Mouse (Mus musculus): ENCODE measurements around the gene Zfc3h1. TPM values are rescaled to one million over a fixed set of nuclear protein-coding genes. Genes with fewer than 3 reads are reported as not detected.

Zfc3h1 gene
- polyA plus RNA-seq, 1 experiment, result 5.3 TPM

GRCm38 (mm10) chr10:115383644-115384220 is 1.0 kb upstream of the Zfc3h1 start:
- H3K4me1 ChIP-seq (ENCODE audit: control insufficient read depth, insufficient read depth, insufficient read length, low read length), result peaks cover 5% of the 10 kb centered on the region
- H3K36me3 ChIP-seq (ENCODE audit: control insufficient read depth, insufficient read depth, low read length), result peaks cover 2% of the 10 kb centered on the region
- under 1% methylated on average over 15 of the region's 15 CpGs for WGBS
- TF ChIP-seq CTCF (IDR thresholded peaks at IDR 0.05; ENCODE audit: extremely low read depth, insufficient read length, insufficient replicate concordance, low read depth, low read length), result no peak
- TF ChIP-seq POLR2A (IDR thresholded peaks at IDR 0.05; ENCODE audit: low read depth, low read length), result 0 out of 2 replicates have a peak, but pooled peaks have one; percentile 33
- H3K27me3 ChIP-seq (ENCODE audit: control insufficient read depth, insufficient read depth, low read length), result no peaks in the 10 kb centered on the region
- H3K27ac ChIP-seq (ENCODE audit: insufficient read depth, low read depth, low read length), result peak overlapping the region; percentile 91
- H3K4me3 ChIP-seq (ENCODE audit: low read depth, low read length), result peak overlapping the region; percentile 92

GRCm38 (mm10) chr10:115385018-115386002 is 551 bp downstream of the Zfc3h1 start:
- WGBS, result under 1% methylated on average over 101 of the region's 101 CpGs
- peak overlapping the region; percentile 92 for H3K4me3 ChIP-seq (ENCODE audit: low read depth, low read length)
- TF ChIP-seq CTCF (IDR thresholded peaks at IDR 0.05; ENCODE audit: extremely low read depth, insufficient read length, insufficient replicate concordance, low read depth, low read length), result no peak
- TF ChIP-seq POLR2A (IDR thresholded peaks at IDR 0.05; ENCODE audit: low read depth, low read length), result no peak; the same call in 1 of the 2 replicates
- H3K4me1 ChIP-seq (ENCODE audit: control insufficient read depth, insufficient read depth, insufficient read length, low read length), result peaks cover 5% of the 10 kb centered on the region
- H3K27ac ChIP-seq (ENCODE audit: insufficient read depth, low read depth, low read length), result peak overlapping the region; percentile 88
- peaks cover 4% of the 10 kb centered on the region for H3K36me3 ChIP-seq (ENCODE audit: control insufficient read depth, insufficient read depth, low read length)
- H3K27me3 ChIP-seq (ENCODE audit: control insufficient read depth, insufficient read depth, low read length), result no peaks in the 10 kb centered on the region

DNA sequence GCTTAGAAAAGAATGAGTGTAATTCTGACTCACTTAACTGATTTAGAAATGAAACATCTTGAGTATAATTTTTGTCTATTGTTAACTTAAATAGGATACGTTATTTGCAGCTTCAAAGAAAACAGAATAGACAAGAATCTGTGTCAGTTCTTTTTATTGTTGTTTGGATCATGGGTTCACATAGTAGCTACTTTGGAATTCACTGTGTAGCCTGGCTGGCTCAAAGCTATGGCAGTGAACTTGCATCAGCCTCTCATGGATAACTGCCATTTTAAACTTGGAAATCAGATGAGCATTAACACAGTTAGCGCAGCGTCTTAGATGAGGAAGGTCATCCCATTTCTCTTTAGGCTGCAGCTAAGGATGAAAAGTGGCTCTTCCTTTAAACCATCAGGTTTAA is 3.1 kb downstream of the Zfc3h1 start:
- WGBS, result 64% methylated on average over 3 of the region's 3 CpGs

GRCm38 (mm10) chr10:115391076-115391475 is 6.3 kb downstream of the Zfc3h1 start:
- WGBS, result 92% methylated on average over 4 of the region's 4 CpGs
- Histone ChIP-seq H3K27ac (ENCODE audit: insufficient read depth, low read depth, low read length) (no peak overlapping the region), H3K36me3 (ENCODE audit: control insufficient read depth, insufficient read depth, low read length) (peaks cover 25% of the 10 kb centered on the region), H3K4me3 (ENCODE audit: low read depth, low read length) (no peak overlapping the region), H3K4me1 (ENCODE audit: control insufficient read depth, insufficient read depth, insufficient read length, low read length) (peaks cover 3% of the 10 kb centered on the region; the same call in 1 of the 2 replicates), H3K27me3 (ENCODE audit: control insufficient read depth, insufficient read depth, low read length) (no peaks in the 10 kb centered on the region)
- TF ChIP-seq POLR2A (IDR thresholded peaks at IDR 0.05; ENCODE audit: low read depth, low read length) (no peak), CTCF (IDR thresholded peaks at IDR 0.05; ENCODE audit: extremely low read depth, insufficient read length, insufficient replicate concordance, low read depth, low read length) (no peak)

More for the DNA sequence above, 3.1 kb downstream of the Zfc3h1 start:
- H3K4me1 ChIP-seq (ENCODE audit: control insufficient read depth, insufficient read depth, insufficient read length, low read length), result peaks cover 3% of the 10 kb centered on the region; the same call in 1 of the 2 replicates
- H3K36me3 ChIP-seq (ENCODE audit: control insufficient read depth, insufficient read depth, low read length), result peaks cover 16% of the 10 kb centered on the region
- no peak overlapping the region for H3K4me3 ChIP-seq (ENCODE audit: low read depth, low read length)
- H3K27me3 ChIP-seq (ENCODE audit: control insufficient read depth, insufficient read depth, low read length), result no peaks in the 10 kb centered on the region
- TF ChIP-seq POLR2A (IDR thresholded peaks at IDR 0.05; ENCODE audit: low read depth, low read length) (no peak), CTCF (IDR thresholded peaks at IDR 0.05; ENCODE audit: extremely low read depth, insufficient read length, insufficient replicate concordance, low read depth, low read length) (no peak)
- H3K27ac ChIP-seq (ENCODE audit: insufficient read depth, low read depth, low read length), result no peak overlapping the region

DNA sequence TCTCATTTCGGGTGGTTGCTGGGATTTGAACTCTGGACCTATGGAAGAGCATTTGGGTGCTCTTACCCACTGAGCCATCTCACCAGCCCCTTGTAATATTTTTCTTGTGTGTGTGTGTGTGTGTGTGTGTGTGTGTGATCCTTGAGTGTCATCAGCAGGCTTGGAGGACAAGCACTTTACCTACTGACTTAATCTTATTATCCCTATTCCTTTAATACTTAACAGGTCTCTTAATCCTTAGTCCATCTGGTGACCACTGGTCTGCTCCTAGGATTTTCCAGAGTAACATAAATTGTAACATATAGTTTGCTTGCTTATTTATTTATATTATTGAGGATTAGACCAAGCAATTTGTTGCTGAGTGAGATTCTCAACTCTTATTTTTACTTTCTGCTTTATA is 7.1 kb downstream of the Zfc3h1 start:
- H3K27me3 ChIP-seq (ENCODE audit: control insufficient read depth, insufficient read depth, low read length), result no peaks in the 10 kb centered on the region
- no peak overlapping the region for H3K27ac ChIP-seq (ENCODE audit: insufficient read depth, low read depth, low read length)
- H3K4me3 ChIP-seq (ENCODE audit: low read depth, low read length), result no peak overlapping the region
- 68% methylated on average over 1 of the region's 1 CpGs for WGBS
- H3K4me1 ChIP-seq (ENCODE audit: control insufficient read depth, insufficient read depth, insufficient read length, low read length), result 0 out of 2 replicates have a peak, but pooled peaks cover 3% of the 10 kb centered on the region
- TF ChIP-seq POLR2A (IDR thresholded peaks at IDR 0.05; ENCODE audit: low read depth, low read length), result no peak
- no peak for TF ChIP-seq CTCF (IDR thresholded peaks at IDR 0.05; ENCODE audit: extremely low read depth, insufficient read length, insufficient replicate concordance, low read depth, low read length)
- H3K36me3 ChIP-seq (ENCODE audit: control insufficient read depth, insufficient read depth, low read length), result peaks cover 31% of the 10 kb centered on the region

GRCm38 (mm10) chr10:115406393-115406792 is 21.6 kb downstream of the Zfc3h1 start:
- 60% methylated on average over 6 of the region's 6 CpGs for WGBS
- Histone ChIP-seq H3K4me3 (ENCODE audit: low read depth, low read length) (no peak overlapping the region), H3K4me1 (ENCODE audit: control insufficient read depth, insufficient read depth, insufficient read length, low read length) (no peaks in the 10 kb centered on the region), H3K27me3 (ENCODE audit: control insufficient read depth, insufficient read depth, low read length) (no peaks in the 10 kb centered on the region), H3K36me3 (ENCODE audit: control insufficient read depth, insufficient read depth, low read length) (peaks cover 58% of the 10 kb centered on the region), H3K27ac (ENCODE audit: insufficient read depth, low read depth, low read length) (no peak overlapping the region)
- no peak for TF ChIP-seq POLR2A (IDR thresholded peaks at IDR 0.05; ENCODE audit: low read depth, low read length)
- TF ChIP-seq CTCF (IDR thresholded peaks at IDR 0.05; ENCODE audit: extremely low read depth, insufficient read length, insufficient replicate concordance, low read depth, low read length), result peak; percentile 62; the same call in 1 of the 2 replicates

DNA sequence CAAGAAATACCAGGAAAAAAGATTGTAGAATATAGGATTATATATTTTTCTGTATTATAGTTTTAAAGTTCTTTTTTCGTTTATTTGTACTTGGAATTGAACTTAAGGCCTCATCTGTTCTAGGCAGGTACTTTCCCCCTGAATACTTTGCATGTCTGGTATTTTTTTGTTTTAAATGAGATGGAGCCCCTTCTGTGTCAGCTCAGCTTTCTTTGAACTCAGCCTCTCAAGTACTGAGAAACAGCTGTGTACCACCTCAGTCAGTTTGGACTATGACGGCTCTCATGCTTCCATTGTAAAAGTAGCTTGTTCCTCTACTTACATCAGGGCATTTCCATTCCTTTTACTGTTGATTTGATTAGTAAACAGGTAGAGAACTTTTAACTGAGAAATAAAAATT is 28.7 kb downstream of the Zfc3h1 start:
- peaks cover 58% of the 10 kb centered on the region for H3K36me3 ChIP-seq (ENCODE audit: control insufficient read depth, insufficient read depth, low read length)
- TF ChIP-seq CTCF (IDR thresholded peaks at IDR 0.05; ENCODE audit: extremely low read depth, insufficient read length, insufficient replicate concordance, low read depth, low read length) (no peak), POLR2A (IDR thresholded peaks at IDR 0.05; ENCODE audit: low read depth, low read length) (no peak)
- WGBS, result 93% methylated on average over 2 of the region's 2 CpGs
- no peak overlapping the region for H3K27ac ChIP-seq (ENCODE audit: insufficient read depth, low read depth, low read length)
- no peaks in the 10 kb centered on the region for H3K27me3 ChIP-seq (ENCODE audit: control insufficient read depth, insufficient read depth, low read length)
- no peaks in the 10 kb centered on the region for H3K4me1 ChIP-seq (ENCODE audit: control insufficient read depth, insufficient read depth, insufficient read length, low read length)
- H3K4me3 ChIP-seq (ENCODE audit: low read depth, low read length), result no peak overlapping the region

All from small intestine, adult 2 months (tissue).